Mouse (Mus musculus): ENCODE data around the gene Phka2. TPM values are rescaled to one million over a fixed set of nuclear protein-coding genes. Genes with fewer than 3 reads are reported as not detected.

Gene Phka2
- 15.4 and 18.8 TPM in 2 replicates for polyA plus RNA-seq (2012)

GRCm38 (mm10) chrX:160502048-160503041 lies at the start of gene Phka2:
Phka2 (plus strand) TSS chrX:160502166.

Other genes with a start within 250 kb of the Phka2 start
- not detected in 2 replicates for gene Adgrg2, start 111.5 kb upstream of the Phka2 start, polyA plus RNA-seq (2012)
- not detected in 2 replicates for gene Ppef1, start 233.6 kb downstream of the Phka2 start, polyA plus RNA-seq (2012)